In genomic region chr16:28850881-28851280, GRCm38 (mm10) we compare ENCODE assay signal across 11 mouse cellular contexts.
DNase-seq lines count a peak whose midpoint lies in the region; ATAC-seq and TF ChIP-seq lines count a peak whose summit lies in the region.
"Had no signal": no experiment of that assay in that cellular context is flagged by ENCODE, and none has a peak within 500 bp of the region (broad histone marks: within the 10 kb centered on the region; RNA-seq: fewer than 3 reads in every experiment).

No protein-coding gene starts in this region.

- H3K4me1 ChIP-seq in intestine, postnatal 0 days (replicated peaks; ENCODE audit: control insufficient read depth, insufficient read depth, low read length) = peaks cover 3% of the 10 kb centered on the region; the same call in 1 of the 2 replicates

- H3K4me2 ChIP-seq in intestine, postnatal 0 days (replicated peaks; ENCODE audit: low read depth) = peak overlapping the region; percentile 38; the same call in 1 of the 2 replicates

- H3K9ac ChIP-seq in intestine, postnatal 0 days (ENCODE audit: low read depth, low read length) = no peak overlapping the region

- H3K9me3 ChIP-seq in intestine, postnatal 0 days (ENCODE audit: control insufficient read depth) = 0 out of 2 replicates have a peak, but pooled peaks cover 3% of the 10 kb centered on the region

- ATAC-seq in intestine, postnatal 0 days = no peak

- DNase-seq in heart, postnatal 10 days = peak; percentile 18 to 27
- DNase-seq in heart, adult 11 months = no peak
- DNase-seq in right cerebral cortex, postnatal 10 days (ENCODE audit: low spot score in 2 of 2) = peak; percentile 45 to 52
- no peak for DNase-seq in right cerebral cortex, adult 18-20 months
- no peak for DNase-seq in testis, postnatal 10 days (ENCODE audit: low spot score)
- DNase-seq in cerebellum, adult 8-10 months = no peak
- no peak for DNase-seq in embryo, embryonic 9.5 days (ENCODE audit: extremely low spot score)
- DNase-seq: thymus, postnatal 25 days had no signal

- 59% methylated on average over 14 of the region's 14 CpGs for WGBS in intestine, postnatal 0 days

- intact Hi-C loops in heart, postnatal 10 days (cut with DNase I) = no loop called here

- TF ChIP-seq CTCF in intestine, postnatal 0 days (IDR thresholded peaks at IDR 0.05; ENCODE audit: low read depth) = no peak

- H3K27me3 ChIP-seq in intestine, postnatal 0 days (replicated peaks; ENCODE audit: control insufficient read depth, insufficient read depth, low read length) = no peaks in the 10 kb centered on the region

- no peaks in the 10 kb centered on the region for H3K36me3 ChIP-seq in intestine, postnatal 0 days (ENCODE audit: control insufficient read depth, insufficient read depth)
- H3K36me3 ChIP-seq: G1E had no signal

- no peak overlapping the region for H3K4me3 ChIP-seq in intestine, postnatal 0 days (ENCODE audit: low read depth, low read length)
- H3K4me3 ChIP-seq: limb, embryonic 10.5 days had no signal

- H3K27ac ChIP-seq in intestine, postnatal 0 days (ENCODE audit: low read depth, low read length) = no peak overlapping the region
- H3K27ac ChIP-seq: limb, embryonic 10.5 days had no signal

Comparison
In these comparisons a context has a peak if more than half of its experiments do, and no peak if none do; other contexts are left out.
1. DNase-seq: peak in heart, postnatal 10 days (2 of 2) and right cerebral cortex, postnatal 10 days (2 of 2); none in heart, adult 11 months (single experiment), right cerebral cortex, adult 18-20 months (single experiment), testis, postnatal 10 days (single experiment), cerebellum, adult 8-10 months (single experiment) and embryo, embryonic 9.5 days (single experiment).